Comparison of ENCODE assay signal across 11 mouse cellular contexts in the genomic region with DNA sequence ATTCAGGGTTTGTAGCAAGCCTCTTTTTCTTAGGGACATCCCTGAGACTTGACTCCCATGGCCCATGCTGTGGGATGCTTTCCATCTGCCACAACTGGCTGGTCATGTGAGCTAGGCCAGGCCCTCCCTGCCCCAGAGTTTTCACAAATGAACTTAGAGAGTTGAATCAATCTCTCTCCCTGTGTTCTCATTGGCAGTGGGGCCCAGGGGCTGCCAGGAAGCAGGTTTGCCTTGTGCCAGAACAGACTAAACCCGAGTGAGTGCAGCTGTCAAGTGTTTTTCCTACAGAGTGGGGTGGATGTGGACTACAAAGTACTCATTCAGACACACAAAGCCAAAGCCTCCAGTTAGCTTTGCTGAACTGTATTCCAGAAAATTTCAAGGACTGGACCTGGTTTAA. TPM values are rescaled to one million over a fixed set of nuclear protein-coding genes. Genes with fewer than 3 reads are reported as not detected.
A peak's percentile ranks its signal among the peaks of the same experiment; 100 is the strongest.
DNase-seq lines count a peak whose midpoint lies in the region; ATAC-seq lines count a peak whose summit lies in the region.
"Had no signal": no experiment of that assay in that cellular context is flagged by ENCODE, and none has a peak within 500 bp of the region (broad histone marks: within the 10 kb centered on the region; RNA-seq: fewer than 3 reads in every experiment).

No protein-coding gene starts in this region.

- peak overlapping the region; percentile 28 for H3K27ac ChIP-seq in intestine, embryonic 16.5 days (ENCODE audit: low read length)
- peak overlapping the region; percentile 66 for H3K27ac ChIP-seq in lung, embryonic 16.5 days (ENCODE audit: low read length)
- H3K27ac ChIP-seq: liver, embryonic 15.5 days had no signal

- H3K4me2 ChIP-seq in intestine, embryonic 16.5 days (ENCODE audit: low read depth, low read length) = no peak overlapping the region
- no peak overlapping the region for H3K4me2 ChIP-seq in lung, embryonic 16.5 days (ENCODE audit: low read depth, low read length)
- H3K4me2 ChIP-seq: liver, embryonic 15.5 days had no signal

- H3K9ac ChIP-seq in intestine, embryonic 16.5 days (ENCODE audit: low read depth, low read length) = no peak overlapping the region
- no peak overlapping the region for H3K9ac ChIP-seq in lung, embryonic 16.5 days (ENCODE audit: low read length)
- H3K9ac ChIP-seq: liver, embryonic 15.5 days had no signal

- peak; percentile 58 for DNase-seq in layer of hippocampus, adult 11-12 months (ENCODE audit: low spot score)
- DNase-seq in layer of hippocampus, adult 9-10 months (ENCODE audit: low spot score) = no peak
- DNase-seq in fibroblast of lung, adult 2 months (ENCODE audit: low read depth) = peak; percentile 86
- no peak for DNase-seq in yolk sac, embryonic 10.5 days (ENCODE audit: low spot score)
- DNase-seq in cerebellum, postnatal 36 days = no peak
- DNase-seq in MN1 (ENCODE audit: low spot score) = no peak

- H3K27me3 ChIP-seq in intestine, embryonic 16.5 days (replicated peaks; ENCODE audit: control insufficient read depth, insufficient read depth, low read length) = no peaks in the 10 kb centered on the region
- no peaks in the 10 kb centered on the region for H3K27me3 ChIP-seq in lung, embryonic 16.5 days (ENCODE audit: control insufficient read depth, insufficient read depth, low read depth, low read length)
- H3K27me3 ChIP-seq: liver, embryonic 15.5 days had no signal

- peak; percentile 36; the same call in 1 of the 2 replicates for ATAC-seq in intestine, embryonic 16.5 days
- peak; percentile 81 for ATAC-seq in lung, embryonic 16.5 days (ENCODE audit: low read depth)

- H3K9me3 ChIP-seq in intestine, embryonic 16.5 days (ENCODE audit: control insufficient read depth, low read length) = no peaks in the 10 kb centered on the region
- H3K9me3 ChIP-seq in lung, embryonic 16.5 days (ENCODE audit: control insufficient read depth, low read length) = no peaks in the 10 kb centered on the region
- H3K9me3 ChIP-seq: G1E; liver, embryonic 15.5 days had no signal

- H3K4me1 ChIP-seq in intestine, embryonic 16.5 days (ENCODE audit: control insufficient read depth, insufficient read depth, low read length) = peaks cover 7% of the 10 kb centered on the region
- H3K4me1 ChIP-seq in lung, embryonic 16.5 days (replicated peaks; ENCODE audit: control insufficient read depth, insufficient read depth, low read length) = peaks cover 6% of the 10 kb centered on the region; the same call in 1 of the 2 replicates
- H3K4me1 ChIP-seq: liver, embryonic 15.5 days had no signal

- H3K36me3 ChIP-seq in intestine, embryonic 16.5 days (ENCODE audit: control insufficient read depth, insufficient read depth, low read length) = no peaks in the 10 kb centered on the region
- no peaks in the 10 kb centered on the region for H3K36me3 ChIP-seq in lung, embryonic 16.5 days (ENCODE audit: control insufficient read depth, insufficient read depth, low read length)
- H3K36me3 ChIP-seq: G1E; liver, embryonic 15.5 days had no signal

- 16% methylated on average over 1 of the region's 1 CpGs for WGBS in intestine, embryonic 16.5 days
- 7% methylated on average over 1 of the region's 1 CpGs for WGBS in lung, embryonic 16.5 days

- no peak overlapping the region for H3K4me3 ChIP-seq in intestine, embryonic 16.5 days (ENCODE audit: low read length)
- no peak overlapping the region for H3K4me3 ChIP-seq in lung, embryonic 16.5 days (ENCODE audit: low read length)
- H3K4me3 ChIP-seq: liver, embryonic 15.5 days had no signal

RNA-seq across cellular contexts. Expression of a gene that starts 12.7 kb away (rescaled TPM):
- 149 and 158 TPM in 2 replicates for polyA plus RNA-seq in intestine, embryonic 16.5 days (2015; fragmentation: Nextera tagmentation; extraction: Ambion mirVana)
- polyA plus RNA-seq in lung, embryonic 16.5 days (2015; fragmentation: Nextera tagmentation; extraction: Ambion mirVana) = 208 and 222 TPM in 2 replicates

RNA-seq across cellular contexts. Expression of a gene that starts 29.5 kb away (rescaled TPM):
- polyA plus RNA-seq in intestine, embryonic 16.5 days (2015; fragmentation: Nextera tagmentation; extraction: Ambion mirVana) = not detected in 2 replicates
- polyA plus RNA-seq in lung, embryonic 16.5 days (2015; fragmentation: Nextera tagmentation; extraction: Ambion mirVana) = not detected in 2 replicates
- polyA plus RNA-seq: embryonic facial prominence, embryonic 11.5 days; G1E; liver, embryonic 15.5 days had no signal

Comparison
In these comparisons a context has a peak if more than half of its experiments do, and no peak if none do; other contexts are left out.
1. DNase-seq: peak in layer of hippocampus, adult 11-12 months (single experiment) and fibroblast of lung, adult 2 months (single experiment); none in layer of hippocampus, adult 9-10 months (single experiment), yolk sac, embryonic 10.5 days (single experiment), cerebellum, postnatal 36 days (0 of 2) and MN1 (single experiment).